Mouse (Mus musculus) thymus, postnatal 10 days (tissue): ENCODE data around the gene Dgkk.
"Not testable (repeated sequence)": the region's sequence is repeated elsewhere in the genome, so short reads cannot be mapped to it uniquely, and the experiment has no call there.

ENCODE experiments used
- DNase-seq, 2 experiments: peaks; one replicate each; pipeline ENCODE4 v3.0.0; 2021; ENCODE audit warnings: low spot score in 2 of 2

The Dgkk gene

GRCm38 (mm10) chrX:6779006-6779405 is at the start of gene Dgkk:
Gene Dgkk, plus strand, starts transcription at chrX:6779306.
- DNase-seq, result not testable (repeated sequence)

GRCm38 (mm10) chrX:6733998-6734397 is 45.1 kb upstream of the Dgkk start:
- DNase-seq, result no peak

- no peak for DNase-seq
Measured at GRCm38 (mm10) chrX:6750714-6751113, 28.4 kb upstream of the Dgkk start.

GRCm38 (mm10) chrX:6751549-6752047 is 27.5 kb upstream of the Dgkk start:
- DNase-seq, result no peak

DNA sequence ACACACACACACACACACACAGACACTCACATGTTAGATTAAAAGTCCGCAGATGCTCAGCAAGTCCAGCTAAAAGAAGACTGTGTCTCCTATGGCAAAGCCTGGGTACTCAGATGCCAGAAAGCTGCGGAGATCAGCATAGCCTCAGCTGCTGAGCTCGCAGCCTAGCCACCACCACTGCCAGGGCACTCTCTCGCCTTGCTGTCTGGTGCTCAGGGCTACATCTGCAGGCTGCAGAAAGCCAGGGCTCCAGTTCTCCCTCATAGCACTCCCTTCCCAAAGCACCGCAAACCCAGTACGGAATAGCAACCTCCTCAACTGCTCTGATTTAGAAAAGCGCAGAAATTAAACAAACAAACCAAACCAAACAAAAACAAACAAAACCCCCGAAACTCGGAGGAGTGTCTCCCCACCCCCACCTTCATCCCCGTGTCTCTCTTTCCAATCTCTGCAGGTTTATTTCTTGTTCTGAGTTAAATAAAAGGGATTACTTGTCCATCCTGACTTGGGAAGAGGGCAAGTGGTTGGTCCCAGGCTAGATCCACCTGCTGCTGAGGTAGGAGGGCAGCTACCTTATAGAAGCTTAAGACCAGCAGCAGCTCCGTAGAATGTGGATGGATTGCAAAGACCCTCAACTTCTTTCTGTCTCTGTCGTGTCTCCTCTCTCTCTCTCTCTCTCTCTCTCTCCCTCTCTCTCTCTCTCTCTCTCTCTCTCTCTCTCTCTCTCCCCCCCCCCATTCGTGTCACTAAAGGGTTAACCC is 1.4 kb upstream of the Dgkk start:
- DNase-seq, result no peak

DNA sequence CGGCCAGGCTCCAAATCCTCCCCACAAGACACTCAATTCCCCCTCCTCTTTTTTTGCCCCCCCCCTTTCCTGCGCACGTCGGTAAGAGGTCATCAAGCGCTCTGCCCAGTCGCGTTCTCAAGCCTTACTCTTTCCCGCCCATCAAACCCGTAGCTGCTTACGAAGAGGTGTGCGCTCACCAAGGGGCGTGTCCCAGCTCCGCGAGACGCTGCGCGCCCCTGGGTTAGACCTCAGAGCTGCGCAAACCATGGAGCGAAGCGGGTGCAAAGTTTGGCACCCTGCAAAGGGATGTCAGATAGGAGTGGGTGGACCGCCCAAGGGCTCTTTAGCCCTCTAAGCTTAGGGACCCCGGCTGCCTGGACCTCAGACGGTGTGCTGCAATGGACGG is 862 bp upstream of the Dgkk start:
- DNase-seq, result no peak

GRCm38 (mm10) chrX:6779969-6780539 is 948 bp downstream of the Dgkk start:
- no peak for DNase-seq

GRCm38 (mm10) chrX:6832553-6832952 is 53.4 kb downstream of the Dgkk start:
- DNase-seq, result no peak

GRCm38 (mm10) chrX:6853466-6853865 is 74.4 kb downstream of the Dgkk start:
- no peak for DNase-seq

DNA sequence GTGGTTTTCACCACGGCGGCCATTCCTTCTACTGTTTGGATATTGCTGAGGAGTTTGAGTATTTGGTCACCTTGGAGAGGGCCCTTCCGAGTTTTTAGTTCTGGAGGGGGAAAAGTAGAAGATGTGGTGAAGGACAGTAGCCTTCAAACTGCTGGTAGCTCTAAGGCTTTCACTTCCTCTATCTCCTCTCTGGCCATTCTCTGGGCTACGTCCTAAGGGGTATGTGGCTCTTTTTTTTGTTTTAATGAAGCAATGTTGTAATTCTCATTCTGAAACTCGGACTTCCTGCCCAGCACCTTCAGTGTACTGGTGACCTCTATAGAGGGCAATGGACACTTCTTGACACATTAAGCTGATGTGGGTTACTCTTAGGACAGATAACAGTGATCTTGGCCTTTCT is 75.0 kb downstream of the Dgkk start:
- DNase-seq, result no peak

GRCm38 (mm10) chrX:6893933-6894332 is 114.8 kb downstream of the Dgkk start:
- no peak for DNase-seq

DNA sequence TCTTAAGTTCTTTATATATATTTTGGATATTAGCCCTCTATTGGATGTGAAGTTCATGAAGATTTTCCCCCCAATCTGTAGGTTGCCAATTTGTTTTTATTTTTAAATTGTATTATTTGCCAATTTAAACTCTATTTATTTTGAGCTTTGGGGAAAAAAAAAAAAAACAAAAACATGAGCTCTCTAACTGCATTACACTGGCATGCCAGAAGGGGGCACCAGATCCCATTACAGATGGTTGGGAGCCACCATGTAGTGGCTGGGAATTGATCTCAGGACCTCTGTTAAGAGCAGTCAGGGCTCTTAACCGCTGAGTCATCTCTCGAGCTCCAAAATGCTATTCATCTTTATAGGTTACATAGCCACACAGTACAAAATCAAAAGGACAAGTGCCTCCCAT is 131.9 kb downstream of the Dgkk start:
- DNase-seq, result no peak

DNA sequence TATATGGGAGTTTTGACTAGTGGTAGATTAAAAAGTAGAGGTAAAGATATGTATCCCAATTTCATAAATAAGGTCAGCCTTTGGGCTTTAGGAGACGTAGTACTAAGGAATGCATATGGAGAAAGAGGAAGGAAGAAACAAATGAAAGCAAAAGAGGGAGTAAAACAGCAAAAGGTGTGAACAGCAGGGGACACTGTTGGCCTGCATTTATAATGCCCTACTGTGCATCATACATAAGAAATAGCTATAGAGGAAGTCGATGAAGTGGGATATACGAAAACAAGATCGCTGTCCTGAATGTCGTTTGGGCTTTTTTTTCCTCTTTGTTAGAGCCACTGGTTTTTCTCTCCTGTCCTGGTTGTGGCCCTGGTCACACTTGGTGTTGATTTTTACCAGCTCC is 143.1 kb downstream of the Dgkk start:
- peak in 1 of 2 experiments; percentile 4 for DNase-seq

DNA sequence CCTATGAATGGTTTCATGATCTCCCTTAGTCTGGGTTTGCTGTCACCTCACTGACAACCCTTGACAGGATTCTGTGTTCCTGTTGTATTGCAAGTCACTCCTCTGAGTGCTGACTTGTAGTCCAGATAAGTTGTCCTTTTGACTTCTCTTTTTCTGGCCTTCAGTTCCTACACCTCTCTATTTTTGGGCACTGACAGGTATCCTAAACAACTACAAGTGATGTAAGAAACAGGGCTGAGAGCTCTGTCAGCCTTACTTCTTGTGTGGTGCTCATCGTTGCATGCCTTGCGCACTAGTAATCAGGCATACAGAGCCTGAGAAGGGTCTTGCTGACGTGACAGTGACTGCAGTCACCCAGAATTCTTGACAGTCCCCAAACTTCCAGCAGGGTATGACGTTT is 147.1 kb downstream of the Dgkk start:
- no peak for DNase-seq

DNA sequence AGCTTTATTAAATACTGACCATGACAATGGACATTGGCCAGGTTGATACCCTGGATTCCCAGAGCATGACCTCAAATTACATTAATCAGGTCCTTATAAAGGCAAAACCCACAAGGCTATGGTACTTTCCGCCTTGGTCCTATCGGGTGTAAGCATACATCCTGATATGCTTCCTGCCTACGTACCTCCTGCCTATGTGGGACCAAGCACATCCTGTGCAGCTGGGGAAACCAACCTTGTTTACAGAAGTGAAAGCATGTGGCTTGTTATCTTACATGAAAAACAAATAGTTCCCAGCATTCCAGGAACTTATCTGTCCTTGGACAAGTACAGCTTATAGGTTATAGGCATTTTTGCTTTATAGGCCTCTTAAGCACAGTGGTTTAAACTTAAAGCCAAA is 189.5 kb downstream of the Dgkk start:
- DNase-seq, result peak in 1 of 2 experiments; percentile 2

GRCm38 (mm10) chrX:6971956-6972355 is 192.8 kb downstream of the Dgkk start:
- DNase-seq, result no peak

DNA sequence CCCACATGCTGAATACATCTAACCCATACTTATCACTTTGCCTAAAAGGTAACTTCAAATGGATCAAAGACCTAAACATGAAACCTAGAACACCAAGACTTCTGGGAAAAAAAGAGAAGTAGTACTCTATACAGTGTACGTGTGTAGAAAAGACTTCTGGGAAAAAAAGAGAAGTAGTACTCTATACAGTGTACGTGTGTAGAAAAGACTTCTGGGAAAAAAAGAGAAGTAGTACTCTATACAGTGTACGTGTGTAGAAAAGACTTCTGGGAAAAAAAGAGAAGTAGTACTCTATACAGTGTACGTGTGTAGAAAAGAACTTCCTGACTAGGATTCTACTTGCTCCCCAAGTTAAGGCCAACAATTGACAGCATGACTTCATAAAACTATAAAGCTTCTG is 204.8 kb downstream of the Dgkk start:
- not testable (repeated sequence) for DNase-seq
